Mouse (Mus musculus) hindbrain, embryonic 13.5 days (tissue): ENCODE measurements around the gene Tstd3. TPM values are rescaled to one million over a fixed set of nuclear protein-coding genes. Genes with fewer than 3 reads are reported as not detected.

Experiments
- ATAC-seq: fragments of 200-750 bp; cut with Nextera tagmentation; 2 replicates; pipeline ENCODE4 v1.8.0; 2017; ENCODE audit warnings: moderate TSS enrichment; ENCODE audit not compliant: low FRiP score
- H3K27ac ChIP-seq: fragments of 300-500 bp; sonication (generic); 2 replicates; pipeline ENCODE4 v1.5.1; 2015; ENCODE audit warnings: inconsistent platforms, mild to moderate bottlenecking, moderate library complexity
- H3K27me3 ChIP-seq: fragments of 300-500 bp; sonication (generic); 2 replicates; pipeline ENCODE4 v1.6.1; 2015; ENCODE audit warnings: mild to moderate bottlenecking, inconsistent platforms
- H3K36me3 ChIP-seq: fragments of 300-500 bp; sonication (generic); 2 replicates; pipeline ENCODE4 v1.6.1; 2015; ENCODE audit warnings: mild to moderate bottlenecking, inconsistent platforms
- H3K4me1 ChIP-seq: fragments of 300-500 bp; sonication (generic); replicated peaks from 2 replicates; pipeline ENCODE4 v1.6.1; 2015; ENCODE audit warnings: inconsistent platforms
- H3K4me2 ChIP-seq: fragments of 300-500 bp; sonication (generic); 2 replicates; pipeline ENCODE4 v1.6.1; 2015; ENCODE audit warnings: inconsistent platforms, mild to moderate bottlenecking, moderate library complexity
- H3K4me3 ChIP-seq: fragments of 300-500 bp; sonication (generic); 2 replicates; pipeline ENCODE4 v1.5.1; 2015; ENCODE audit warnings: mild to moderate bottlenecking, inconsistent platforms
- H3K9ac ChIP-seq: fragments of 300-500 bp; sonication (generic); 2 replicates; pipeline ENCODE4 v1.6.1; 2015; ENCODE audit warnings: mild to moderate bottlenecking, inconsistent platforms
- H3K9me3 ChIP-seq: fragments of 300-500 bp; sonication (generic); 2 replicates; pipeline ENCODE4 v1.6.1; 2016; ENCODE audit warnings: inconsistent platforms
- WGBS: fragments of 180-500 bp; shearing (Covaris S2); methylation state at CpG from one replicate; pipeline ENCODE4 v1.1.7; 2015; 5-methylcytosine and 5-hydroxymethylcytosine counted together
- polyA plus RNA-seq: library from polyadenylated mRNA; unstranded; fragments of >200 nt; fragmentation: Nextera tagmentation; extraction: Ambion mirVana; gene quantifications from 2 replicates; pipeline ENCODE4 v1.2.1, GENCODE M21; 2015

Tstd3 gene
- polyA plus RNA-seq, 1 experiment from 2014 or later, result 27.1 TPM

DNA sequence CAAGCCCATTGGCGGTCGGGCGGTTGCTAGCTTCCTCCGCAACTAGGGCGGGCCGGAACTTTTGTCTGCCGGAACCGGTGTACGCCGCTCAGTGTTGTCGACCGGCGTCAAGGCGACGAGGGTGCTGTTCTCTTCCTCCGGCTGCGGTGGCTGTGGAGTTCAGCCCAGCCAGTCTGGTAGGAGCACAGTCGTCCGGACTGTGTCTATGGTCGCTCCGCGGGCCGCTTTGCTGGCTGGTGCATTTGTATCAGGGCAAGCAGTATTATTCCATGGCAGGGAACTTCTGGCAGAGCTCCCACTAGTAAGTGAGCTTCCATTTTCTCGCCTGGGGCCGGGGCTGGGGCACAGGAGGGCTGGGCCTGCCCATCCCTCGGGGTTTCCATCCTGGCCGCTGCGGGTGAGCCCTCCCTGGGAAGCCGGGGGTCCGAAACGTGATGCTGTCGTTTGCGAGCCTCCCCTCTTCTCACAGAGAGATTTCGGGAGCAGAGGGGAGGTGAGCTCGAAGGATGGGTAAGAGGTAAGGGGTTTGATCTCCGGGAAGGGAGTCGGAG, 39.3 kb downstream of the Tstd3 start, which contains the start of gene Ccnc:
Gene Ccnc (plus strand): TSS at position 87 of the 551 bp plus-strand sequence.
- Histone ChIP-seq H3K4me3 (peak within 1 kb of the TSS; percentile 82), H3K4me2 (peak within 1 kb of the TSS; percentile 66), H3K9ac (peak within 1 kb of the TSS; percentile 91), H3K36me3 (peaks cover under 1% of the 10 kb centered on the region), H3K27ac (peak within 1 kb of the TSS; percentile 90), H3K4me1 (peaks cover 15% of the 10 kb centered on the region), H3K9me3 (no peaks in the 10 kb centered on the region), H3K27me3 (no peaks in the 10 kb centered on the region)
- under 1% methylated on average over 37 of the region's 37 CpGs for WGBS
- ATAC-seq, result peak; percentile 98

DNA sequence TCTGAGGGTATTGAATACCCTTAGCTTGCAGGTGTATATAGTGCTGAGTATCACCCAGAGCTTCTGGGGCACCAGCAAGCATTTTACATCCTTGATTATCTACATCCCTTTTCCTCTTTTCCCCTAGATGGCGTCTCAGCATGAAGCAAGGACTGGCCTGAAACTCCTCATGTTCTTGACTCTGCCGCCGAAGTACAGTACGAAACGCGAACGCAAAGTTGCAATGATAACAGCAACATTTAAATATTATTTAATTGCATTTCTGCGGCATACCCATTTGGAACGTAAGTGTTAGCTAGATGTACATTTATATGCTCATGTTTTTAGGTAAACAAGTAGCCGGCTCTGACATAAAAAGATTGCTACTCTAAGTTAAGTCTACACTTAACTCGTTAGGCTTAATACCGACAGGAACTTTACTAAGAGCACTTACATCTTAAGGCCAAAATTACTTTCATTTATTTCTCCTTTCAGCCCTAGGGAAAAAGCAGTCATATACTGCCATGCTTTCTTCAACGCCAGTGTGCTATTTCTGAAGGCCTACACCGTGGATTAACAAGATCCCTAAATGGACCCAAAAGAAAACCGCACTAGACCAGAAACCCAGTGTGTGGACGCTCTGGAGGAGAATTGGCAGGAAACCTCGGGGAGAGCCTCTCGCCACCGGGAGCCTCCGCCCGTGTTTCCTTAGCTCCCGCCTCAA, 39.9 kb downstream of the Tstd3 start:
- peak overlapping the region; percentile 82 for H3K4me3 ChIP-seq
- peaks cover 17% of the 10 kb centered on the region for H3K4me1 ChIP-seq
- 1% methylated on average over 22 of the region's 22 CpGs for WGBS
- no peaks in the 10 kb centered on the region for H3K27me3 ChIP-seq
- H3K9ac ChIP-seq, result peak overlapping the region; percentile 91
- no peaks in the 10 kb centered on the region for H3K36me3 ChIP-seq
- peak overlapping the region; percentile 90 for H3K27ac ChIP-seq
- ATAC-seq, result peak; percentile 67
- peak overlapping the region; percentile 66 for H3K4me2 ChIP-seq
- no peaks in the 10 kb centered on the region for H3K9me3 ChIP-seq

DNA sequence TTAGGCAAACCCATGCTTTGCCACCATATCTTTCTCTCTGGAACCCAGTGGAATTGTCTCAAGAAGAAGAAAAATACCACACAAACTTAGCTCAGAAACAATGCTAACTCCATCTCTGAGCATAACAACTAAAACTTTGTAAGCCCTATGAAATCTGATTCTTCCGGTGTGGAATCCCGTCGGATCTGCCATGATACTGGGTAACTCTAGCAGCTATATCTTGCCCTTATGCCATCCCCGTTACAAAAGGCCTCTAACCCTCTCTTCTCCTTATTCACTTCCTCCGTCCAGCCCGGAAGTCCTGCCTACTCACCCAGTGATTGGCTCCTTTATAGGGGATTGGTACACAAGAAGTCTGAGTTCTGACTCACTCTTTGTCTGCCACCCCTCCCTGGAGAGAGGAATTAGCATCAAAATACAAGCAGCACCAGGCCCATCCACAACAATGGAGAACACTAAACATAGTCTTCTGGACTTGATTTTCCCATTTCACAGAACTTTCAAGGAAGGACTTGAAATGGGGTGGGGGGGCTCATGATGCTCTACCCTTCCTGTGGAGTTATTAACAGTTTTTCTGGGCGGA, 44.2 kb downstream of the Tstd3 start:
- H3K27ac ChIP-seq, result no peak overlapping the region
- no peak overlapping the region for H3K9ac ChIP-seq
- no peak overlapping the region for H3K4me2 ChIP-seq
- H3K4me1 ChIP-seq, result 0 out of 2 replicates have a peak, but pooled peaks cover 4% of the 10 kb centered on the region
- 34% methylated on average over 7 of the region's 7 CpGs for WGBS
- H3K9me3 ChIP-seq, result no peaks in the 10 kb centered on the region
- ATAC-seq, result no peak
- no peaks in the 10 kb centered on the region for H3K27me3 ChIP-seq
- H3K4me3 ChIP-seq, result no peak overlapping the region
- H3K36me3 ChIP-seq, result no peaks in the 10 kb centered on the region

DNA sequence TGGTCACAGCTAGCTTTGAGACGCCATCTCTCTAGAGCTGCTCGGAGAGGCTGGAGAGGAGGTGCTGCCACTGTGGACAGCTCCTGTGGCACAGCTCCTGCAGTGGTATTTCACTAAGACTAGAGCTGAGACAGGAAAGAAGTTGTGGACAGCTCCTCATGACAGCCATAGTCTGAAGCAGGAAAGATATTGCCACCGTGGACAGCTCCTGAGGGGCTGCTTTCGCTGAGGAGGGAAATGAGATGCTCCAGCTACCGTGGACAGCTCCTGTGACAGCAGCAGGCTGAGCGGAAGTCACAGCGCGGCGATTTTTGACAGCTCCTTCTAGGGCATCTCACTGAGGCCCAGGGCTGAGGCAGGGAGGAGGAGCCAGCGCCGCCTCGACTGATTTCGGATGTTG, 54.9 kb downstream of the Tstd3 start:
- peak; percentile 88 for ATAC-seq
- H3K4me2 ChIP-seq, result peak overlapping the region; percentile 42
- 7% methylated on average over 13 of the region's 13 CpGs for WGBS

More for the DNA sequence above, 54.9 kb downstream of the Tstd3 start:
- Histone ChIP-seq H3K27me3 (peaks cover 34% of the 10 kb centered on the region), H3K9ac (0 out of 2 replicates have a peak overlapping the region, but pooled peaks have one; percentile 30), H3K4me3 (peak overlapping the region; percentile 15), H3K27ac (no peak overlapping the region), H3K36me3 (no peaks in the 10 kb centered on the region), H3K9me3 (no peaks in the 10 kb centered on the region), H3K4me1 (peaks cover 8% of the 10 kb centered on the region)

Other genes starting within 250 kb of the Tstd3 start
- gene Prdm13, start 81.2 kb downstream of the Tstd3 start, polyA plus RNA-seq, result 1.00 and 1.7 TPM in 2 replicates
- gene Ccnc, start 39.5 kb downstream of the Tstd3 start, polyA plus RNA-seq, result 71.0 and 71.8 TPM in 2 replicates
- gene Usp45, start 56 bp downstream of the Tstd3 start, polyA plus RNA-seq, result 7.6 and 8.2 TPM in 2 replicates
- 195 and 201 TPM in 2 replicates for gene Pnisr, start 80.4 kb upstream of the Tstd3 start, polyA plus RNA-seq
- gene Coq3, start 112.5 kb upstream of the Tstd3 start, polyA plus RNA-seq, result 11.9 and 12.2 TPM in 2 replicates
- gene Faxc, start 164.1 kb upstream of the Tstd3 start, polyA plus RNA-seq, result 19.4 and 20.0 TPM in 2 replicates